Mouse (Mus musculus) spleen, adult 10 weeks (tissue): Measurements from ENCODE around the gene Olfr506. TPM values are rescaled to one million over a fixed set of nuclear protein-coding genes. Genes with fewer than 3 reads are reported as not detected.

ENCODE experiments used
- polyA plus RNA-seq: library from polyadenylated mRNA; stranded (reverse); fragments of 350-450 nt; fragmentation: Illumina TruSeq; extraction: RNeasy Lipid Tissue Mini Kit (QIAGEN cat#74804); gene quantifications from one replicate; pipeline ENCODE4 v1.2.3, GENCODE M21; 2015; ENCODE audit warnings: low replicate concordance; ENCODE audit not compliant: insufficient read depth

Gene Olfr506
- polyA plus RNA-seq: not detected

GRCm38 (mm10) chr7:108610487-108610886 lies at the start of gene Olfr506:
Gene Olfr506, plus strand, starts transcription at chr7:108610787.

GRCm38 (mm10) chr7:108565693-108566092 lies 44.9 kb upstream of the Olfr506 start, which contains the start of gene Olfr504:
Gene Olfr504, minus strand, starts transcription at chr7:108565793.

GRCm38 (mm10) chr7:108621514-108621913 lies 10.9 kb downstream of the Olfr506 start, which contains the start of gene Olfr507:
Gene Olfr507, plus strand, starts transcription at chr7:108621814.

GRCm38 (mm10) chr7:108629694-108630093 lies 19.1 kb downstream of the Olfr506 start, which contains the start of gene Olfr508:
Gene Olfr508, plus strand, starts transcription at chr7:108629994.

GRCm38 (mm10) chr7:108651806-108652205 lies 41.2 kb downstream of the Olfr506 start, which contains the start of gene Olfr509:
Gene Olfr509, minus strand, starts transcription at chr7:108651906.

Other genes starting within 250 kb of the Olfr506 start
- gene Olfr494, start 245.5 kb upstream of the Olfr506 start, polyA plus RNA-seq: not detected
- not detected for gene Olfr495, start 217.6 kb upstream of the Olfr506 start, polyA plus RNA-seq
- gene Olfr497, start 190.4 kb upstream of the Olfr506 start, polyA plus RNA-seq: not detected
- gene Olfr498, start 145.5 kb upstream of the Olfr506 start, polyA plus RNA-seq: not detected
- gene Olfr502, start 85.7 kb upstream of the Olfr506 start, polyA plus RNA-seq: not detected
- not detected for gene Olfr503, start 66.3 kb upstream of the Olfr506 start, polyA plus RNA-seq
- not detected for gene Olfr504, start 45.0 kb upstream of the Olfr506 start, polyA plus RNA-seq
- not detected for gene Olfr507, start 11.0 kb downstream of the Olfr506 start, polyA plus RNA-seq
- gene Olfr508, start 19.2 kb downstream of the Olfr506 start, polyA plus RNA-seq: not detected
- not detected for gene Olfr509, start 41.1 kb downstream of the Olfr506 start, polyA plus RNA-seq
- gene Olfr510, start 55.6 kb downstream of the Olfr506 start, polyA plus RNA-seq: not detected
- not detected for gene Olfr512, start 102.5 kb downstream of the Olfr506 start, polyA plus RNA-seq
- gene Olfr513, start 140.2 kb downstream of the Olfr506 start, polyA plus RNA-seq: not detected
- not detected for gene Olfr514, start 215.2 kb downstream of the Olfr506 start, polyA plus RNA-seq
- not detected for gene Olfr516, start 239.7 kb downstream of the Olfr506 start, polyA plus RNA-seq